Mouse (Mus musculus) erythroblast, embryonic 14.5 days (primary cell): ENCODE measurements at regions not wholly inside any gene's neighbourhood (a gene's known extent, or its start where the extent isn't known, plus 50 kb on each side); places are given as distances from the start of the nearest gene placed in this dataset.

Source experiments
- GATA1 ChIP-seq: IDR thresholded peaks from 2 replicates; pipeline ENCODE4 v1.6.1; 2012; ENCODE audit warnings: low read length, inconsistent platforms, mixed read lengths
- TAL1 ChIP-seq: IDR thresholded peaks from 3 replicates; pipeline ENCODE4 v1.6.1; 2012; ENCODE audit warnings: low read length, inconsistent platforms, mixed read lengths

DNA sequence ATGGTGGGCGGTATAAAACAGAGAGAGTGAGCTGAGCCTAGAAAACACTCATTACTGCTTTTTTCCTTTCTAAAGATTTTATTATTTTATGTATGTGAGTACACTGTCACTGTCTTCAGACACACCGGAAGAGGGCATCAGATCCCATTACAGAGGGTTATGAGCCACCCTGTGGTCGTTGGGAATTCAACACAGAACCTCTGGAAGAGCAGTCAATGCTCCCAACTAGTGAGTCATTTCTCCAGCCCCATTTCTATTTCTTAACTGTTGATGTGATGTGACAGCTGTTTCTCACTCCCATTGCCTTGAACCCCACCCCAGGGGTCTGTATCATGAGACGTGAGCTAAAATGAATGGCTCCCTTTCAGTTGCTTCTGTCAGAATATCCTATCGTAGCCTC lies 82.6 kb upstream of the Haao start:
- TF ChIP-seq GATA1 (no peak), TAL1 (no peak)
